Mouse (Mus musculus): ENCODE results near the gene Opa3.
"Not testable (repeated sequence)": the region's sequence is repeated elsewhere in the genome, so short reads cannot be mapped to it uniquely, and the experiment has no call there.

Gene Opa3

GRCm38 (mm10) chr7:19281680-19282304, 53.7 kb downstream of the Opa3 start:
- not testable (repeated sequence) for DNase-seq (ENCODE audit: low read depth)

DNA sequence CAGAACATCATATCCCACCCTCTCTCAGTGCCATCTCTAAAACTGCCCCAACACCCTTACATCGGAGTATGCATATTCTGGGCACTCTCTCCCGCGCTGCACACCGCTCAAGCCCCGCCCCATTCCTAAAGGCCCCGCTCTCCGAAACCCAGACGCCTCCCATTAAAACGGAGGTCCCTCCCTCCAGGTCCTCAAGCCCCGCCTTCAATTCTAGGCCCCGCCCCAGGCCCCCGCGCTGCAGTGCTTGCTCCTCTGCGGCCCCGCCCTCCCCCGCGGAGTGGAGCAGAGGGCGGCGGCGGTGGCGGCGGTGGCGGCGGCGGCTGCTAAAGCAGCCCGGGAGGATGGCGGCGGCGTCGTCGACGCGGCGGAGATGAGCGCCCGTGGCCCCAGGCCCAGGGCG, 54.3 kb downstream of the Opa3 start, which contains the start of gene Rtn2:
Gene Rtn2 (plus strand): TSS at position 240 of the 400 bp plus-strand sequence.
- DNase-seq (ENCODE audit: low read depth): peak; percentile 81

- no peak for DNase-seq (ENCODE audit: low read depth)
Observed at GRCm38 (mm10) chr7:19282791-19283405, 54.8 kb downstream of the Opa3 start.

DNA sequence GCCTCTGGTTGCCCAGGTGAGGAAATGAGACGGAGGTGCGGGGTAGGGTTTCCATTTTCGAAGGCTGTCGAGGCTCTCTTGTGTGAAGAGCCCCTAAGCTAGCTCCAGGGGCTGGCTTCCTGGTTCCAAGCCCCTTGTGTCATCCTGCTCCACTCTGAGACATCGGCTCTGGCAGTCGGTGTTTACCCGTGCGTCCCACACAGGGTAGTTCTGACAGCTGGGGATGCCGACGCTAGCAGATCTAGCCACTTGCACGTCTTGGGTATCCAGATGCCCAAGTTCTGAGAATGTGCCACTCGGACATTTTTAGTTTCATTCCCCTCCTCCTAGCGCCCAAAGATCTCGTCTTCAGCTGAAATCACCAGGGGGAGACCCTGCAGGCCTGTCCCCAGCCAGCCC, 55.3 kb downstream of the Opa3 start:
- DNase-seq (ENCODE audit: low read depth): no peak

DNA sequence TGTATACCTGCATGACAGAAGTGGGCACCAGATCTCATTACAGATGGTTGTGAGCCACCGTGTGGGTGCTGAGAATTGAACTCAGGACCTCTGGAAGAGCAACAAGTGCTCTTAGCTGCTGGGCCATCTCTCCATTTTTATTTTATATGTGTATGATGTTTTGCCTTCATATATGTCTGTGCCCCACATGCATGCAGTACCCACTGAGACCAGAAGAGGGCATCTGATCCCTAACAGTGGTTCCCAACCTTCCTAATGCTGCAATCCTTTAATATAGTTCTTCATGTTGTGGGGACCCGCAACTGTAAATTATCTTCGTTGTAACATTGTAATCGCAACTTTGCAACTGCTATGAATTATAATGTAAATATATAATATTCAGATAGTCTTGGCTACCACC, 56.6 kb downstream of the Opa3 start:
- no peak for DNase-seq (ENCODE audit: low read depth)

DNA sequence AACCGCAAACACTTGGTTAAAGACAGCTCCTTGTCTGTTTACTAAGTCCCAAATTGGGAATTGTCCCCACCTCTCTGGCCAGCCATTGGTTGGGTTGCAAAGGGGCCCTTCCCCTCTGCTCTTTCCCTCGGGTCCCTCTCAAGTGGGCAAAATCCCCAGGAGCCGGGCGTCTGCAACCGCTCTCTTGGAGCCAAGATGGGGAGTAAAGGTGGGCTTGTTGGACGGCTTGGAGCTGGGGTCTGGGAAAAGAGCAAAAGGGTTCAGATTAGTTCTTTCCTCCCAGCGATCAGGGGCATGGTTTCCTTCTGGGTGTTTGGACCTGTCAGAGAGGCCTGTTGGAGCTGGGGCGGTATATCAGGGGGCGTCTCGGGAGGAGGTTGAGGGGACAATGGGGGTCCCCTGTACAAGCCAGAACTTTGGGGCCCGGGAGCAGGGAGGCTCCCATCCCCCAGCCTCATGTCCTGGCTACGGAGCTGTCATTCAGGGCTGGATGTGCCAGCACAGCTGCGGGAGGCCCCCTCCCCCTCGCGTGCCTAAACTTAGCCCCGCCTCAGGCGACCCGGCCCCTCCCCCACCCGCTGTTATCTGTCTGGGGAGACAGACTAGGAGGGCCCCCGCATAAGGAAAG, 62.9 kb downstream of the Opa3 start:
- no peak for DNase-seq (ENCODE audit: low read depth)

DNA sequence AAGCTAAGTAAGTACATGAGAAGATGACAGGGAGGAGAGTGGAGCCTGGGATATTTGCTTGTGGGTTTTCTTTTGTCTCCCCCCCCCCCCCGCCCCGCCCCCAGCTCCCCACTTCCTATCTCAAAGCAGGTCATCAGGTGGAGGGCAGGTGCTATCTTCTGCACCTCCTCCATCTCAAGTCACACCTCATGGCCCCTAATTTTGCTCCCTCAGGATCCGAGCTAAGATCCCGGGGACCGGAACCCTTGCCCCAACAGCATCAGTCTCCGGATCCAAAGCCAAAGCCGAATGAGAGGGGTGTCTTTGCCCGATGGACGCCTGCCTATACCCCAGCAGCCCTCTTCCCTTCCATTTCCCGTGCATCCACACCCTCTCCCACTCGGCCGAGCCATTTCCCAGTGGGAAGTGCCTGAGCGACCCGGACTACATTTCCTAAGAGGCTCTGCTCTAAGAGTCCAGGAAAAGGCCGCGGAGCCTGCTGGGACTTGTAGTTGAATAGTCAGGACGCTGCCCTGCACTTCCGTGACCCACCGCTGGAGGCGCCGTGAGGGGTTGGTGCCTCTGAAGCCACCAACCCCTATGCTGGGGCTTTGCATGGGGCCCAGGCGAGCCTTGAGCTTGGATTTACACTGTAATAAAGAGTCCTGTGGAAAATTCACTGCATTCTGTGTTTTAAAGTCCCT, 67.5 kb downstream of the Opa3 start:
- DNase-seq (ENCODE audit: low read depth): no peak

GRCm38 (mm10) chr7:19297034-19297433, 68.9 kb downstream of the Opa3 start:
- DNase-seq (ENCODE audit: low read depth): no peak

DNA sequence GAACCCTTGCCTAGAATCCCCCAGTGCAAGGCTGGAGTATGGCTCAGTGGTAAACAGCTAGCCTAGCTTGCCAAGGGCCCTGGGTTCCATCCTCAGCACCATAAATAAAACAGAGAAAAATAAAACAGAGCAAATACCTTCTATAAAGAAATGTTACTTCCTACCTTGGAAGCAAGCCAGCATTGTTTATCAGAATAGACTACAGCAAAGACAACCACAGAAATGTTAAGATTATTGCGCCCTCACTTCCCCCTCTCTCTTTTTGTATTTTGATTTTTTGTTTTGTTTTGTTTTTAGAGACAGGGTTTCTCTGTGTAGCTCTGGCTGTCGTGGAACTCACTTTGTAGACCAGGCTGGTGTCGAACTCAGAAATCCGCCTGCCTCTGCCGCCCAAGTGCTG, 69.7 kb downstream of the Opa3 start:
- no peak for DNase-seq (ENCODE audit: low read depth)

DNA sequence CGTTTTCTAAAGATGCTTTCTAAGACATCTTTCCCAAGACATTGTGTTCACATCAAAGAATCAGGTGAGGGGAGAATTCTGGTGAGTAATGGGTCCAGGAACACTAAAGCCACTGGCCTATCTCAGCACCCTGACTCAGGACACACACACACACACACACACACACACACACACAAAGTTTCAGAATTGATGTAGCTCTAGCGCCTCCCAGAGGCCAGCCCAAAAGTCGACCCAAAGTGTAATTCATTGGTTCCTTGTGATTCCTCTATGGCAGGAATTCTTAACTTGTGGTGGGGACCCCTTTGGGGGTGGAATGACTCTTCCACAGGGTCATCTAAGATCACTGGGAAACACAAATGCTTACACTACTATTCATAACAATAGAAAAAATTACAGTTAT, 71.1 kb downstream of the Opa3 start:
- no peak for DNase-seq (ENCODE audit: low read depth)

DNA sequence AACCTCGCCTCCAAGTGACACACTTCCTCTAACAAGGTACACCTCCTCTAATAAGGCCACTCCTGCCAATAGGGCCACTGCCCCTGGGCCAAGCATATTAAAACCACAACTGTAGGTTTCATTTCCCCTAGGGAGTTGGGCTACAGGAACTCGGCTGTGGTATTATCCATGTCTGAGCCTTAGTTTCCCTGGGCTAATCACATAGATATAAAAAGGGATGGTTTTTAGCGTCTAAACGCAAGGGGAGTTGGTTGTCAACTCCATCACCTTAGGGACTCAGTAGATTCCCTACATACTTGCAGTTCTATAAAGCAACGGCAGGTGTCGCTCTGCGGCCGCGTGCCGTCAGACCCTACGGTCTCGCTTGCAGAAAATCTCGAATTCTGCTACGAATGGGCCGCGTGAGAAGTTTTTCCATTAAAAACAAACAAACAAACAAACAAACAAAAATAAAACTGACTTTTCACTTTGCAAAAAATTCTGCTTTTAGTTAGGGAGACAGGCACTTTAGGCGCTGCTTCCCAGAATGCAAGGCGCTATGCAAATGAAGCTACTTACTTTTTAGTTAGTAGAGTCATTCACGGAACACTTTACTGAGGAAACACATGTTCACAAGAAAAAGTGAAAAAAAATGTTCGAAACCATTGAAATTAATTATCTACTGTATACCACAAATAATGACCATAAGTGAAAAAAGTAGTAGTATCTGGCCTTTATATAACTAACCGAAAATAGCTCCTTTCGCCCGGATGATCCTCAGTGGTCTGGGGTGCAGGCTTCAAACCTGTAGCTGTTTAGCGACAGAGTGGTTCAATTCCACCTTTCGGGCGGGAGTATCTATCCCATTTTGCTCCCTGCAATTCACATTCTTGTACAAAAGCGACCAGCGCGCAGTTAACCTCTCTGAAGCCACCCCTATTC, 72.6 kb downstream of the Opa3 start:
- no peak for DNase-seq (ENCODE audit: low read depth)

DNA sequence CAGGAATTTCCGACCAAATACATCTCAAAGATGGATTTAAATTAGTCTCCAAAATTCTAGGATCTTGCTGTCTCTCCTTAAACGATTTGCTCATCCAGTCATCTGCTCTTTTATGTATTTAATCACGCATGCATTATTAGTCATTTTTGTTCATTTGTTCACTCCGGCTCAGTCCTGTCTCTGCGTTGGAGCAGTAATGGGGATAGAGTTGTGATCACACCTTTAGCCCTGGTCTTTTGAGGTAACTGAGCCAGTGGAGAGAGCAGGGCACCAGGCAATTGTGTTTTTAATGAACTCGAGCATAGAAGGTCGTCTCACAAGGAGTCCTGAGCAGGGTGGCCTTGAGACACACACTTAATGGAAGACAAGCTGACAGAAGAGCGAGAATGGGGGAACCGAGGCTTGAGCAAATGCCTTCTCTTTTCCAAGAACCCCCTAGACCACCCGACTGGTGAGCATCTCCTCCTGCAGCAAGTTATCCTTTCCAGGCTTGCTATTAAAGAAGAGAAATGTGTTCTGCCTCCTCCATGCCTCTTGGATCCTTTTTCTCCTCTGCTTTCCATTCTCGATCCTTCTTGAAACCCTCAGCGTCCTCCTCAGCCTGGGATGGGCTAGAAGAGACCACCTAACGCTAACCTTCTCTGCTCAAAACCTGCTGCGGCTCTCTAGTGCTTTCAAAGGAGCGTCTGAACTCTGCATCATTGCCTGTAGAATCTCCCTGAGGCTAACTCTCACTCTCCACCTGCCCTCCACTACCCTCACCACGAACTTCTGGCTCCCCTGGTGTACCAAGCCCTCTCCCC, 73.5 kb downstream of the Opa3 start:
- DNase-seq (ENCODE audit: low read depth): no peak

DNA sequence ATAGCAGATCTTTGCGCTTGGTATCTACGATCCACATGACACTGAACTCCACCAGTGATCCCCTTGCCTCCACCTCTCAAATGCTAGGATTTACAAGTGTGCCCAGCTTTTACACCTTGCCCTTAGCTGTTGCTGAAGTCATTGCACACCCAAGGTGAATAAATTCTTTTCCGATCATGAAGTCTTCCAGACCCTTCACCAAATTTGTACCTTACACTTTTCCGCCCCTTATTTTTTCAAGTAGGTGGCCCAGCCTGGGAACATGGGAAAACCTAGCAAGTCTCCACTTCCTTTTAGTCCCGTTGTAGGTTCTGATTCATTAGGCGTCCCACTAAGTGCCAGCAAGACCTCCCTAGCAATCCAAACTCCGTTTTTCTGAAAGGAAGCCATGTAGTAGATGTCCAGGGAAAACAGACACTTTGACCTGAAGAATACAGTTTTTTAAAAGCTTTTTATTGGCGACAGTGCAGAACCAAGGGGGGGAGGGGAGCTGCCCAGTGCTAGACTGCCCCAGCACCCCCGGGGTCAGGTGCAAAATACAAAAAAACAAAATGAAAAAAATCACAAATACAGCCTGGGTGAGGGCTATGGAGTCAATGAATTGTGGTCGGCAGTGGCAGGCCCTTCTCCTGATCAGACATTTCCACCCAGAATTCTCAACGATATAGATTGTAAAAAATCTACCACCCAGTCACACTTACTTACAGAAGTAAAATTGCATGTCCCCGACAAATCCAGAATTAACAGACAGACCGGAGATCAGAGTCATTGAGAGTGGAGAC, 74.3 kb downstream of the Opa3 start:
- DNase-seq (ENCODE audit: low read depth): no peak

DNA sequence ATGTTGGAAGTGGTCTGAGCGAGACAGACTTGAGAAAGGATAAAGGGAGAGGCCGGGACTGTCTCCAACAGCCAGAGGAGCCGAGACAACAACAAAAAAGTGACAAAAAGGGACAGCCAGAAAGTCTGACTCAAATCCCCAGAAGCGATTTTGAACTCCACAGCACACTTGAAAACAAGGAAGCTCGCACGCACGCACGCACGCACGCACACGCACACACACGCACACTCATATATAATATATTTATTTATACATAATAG, 74.8 kb downstream of the Opa3 start:
- no peak for DNase-seq (ENCODE audit: low read depth)

DNA sequence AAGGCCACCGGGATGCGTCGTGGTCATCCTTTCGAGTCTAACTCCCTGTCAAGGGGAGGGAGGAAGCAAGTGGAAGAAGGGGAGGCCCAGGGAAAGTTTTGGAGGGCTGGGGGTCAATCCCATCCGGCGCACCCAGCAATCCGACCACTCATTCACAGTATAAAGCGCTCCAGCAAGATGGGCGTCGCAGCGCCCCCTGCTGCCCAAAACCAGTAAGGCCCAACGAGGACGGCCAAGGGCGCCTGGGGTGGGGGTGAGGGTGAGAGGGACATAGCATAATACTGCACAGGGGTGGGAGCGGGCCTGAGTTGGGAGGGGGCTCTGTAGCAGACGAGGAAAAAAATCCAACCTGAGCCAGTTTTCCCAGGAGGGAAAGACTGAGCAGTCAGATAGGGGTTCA, 75.6 kb downstream of the Opa3 start:
- no peak for DNase-seq (ENCODE audit: low read depth)

- DNase-seq (ENCODE audit: low read depth): no peak
Observed at GRCm38 (mm10) chr7:19304501-19305412, 76.6 kb downstream of the Opa3 start.

DNA sequence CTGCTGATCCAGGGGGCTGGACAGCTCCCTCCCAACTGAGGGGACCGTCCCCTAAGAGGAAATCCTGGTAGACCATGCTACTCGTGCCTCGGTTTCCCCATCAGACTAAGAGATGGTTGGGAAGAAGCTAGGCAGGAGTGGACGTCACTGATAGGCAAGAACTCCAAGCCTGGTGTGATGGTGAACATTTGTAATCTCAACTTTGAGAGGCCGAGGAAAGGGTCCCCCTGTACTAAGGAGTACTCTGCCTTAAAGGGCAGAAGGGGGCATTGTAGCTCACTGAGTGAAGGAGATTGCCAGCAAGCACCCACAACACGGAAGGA, 77.2 kb downstream of the Opa3 start:
- no peak for DNase-seq (ENCODE audit: low read depth)
